Mouse (Mus musculus) myocyte (in vitro differentiated cells): ENCODE measurements around the gene Nfkbil1.

Source experiments
- CEBPB ChIP-seq: IDR thresholded peaks from 2 replicates; pipeline ENCODE4 v1.6.1; 2011; ENCODE audit warnings: mild to moderate bottlenecking, moderate library complexity; ENCODE audit not compliant: poor library complexity, insufficient read depth, severe bottlenecking
- E2F4 ChIP-seq: IDR thresholded peaks from one replicate; pipeline ENCODE4 v1.6.1; 2011; ENCODE audit warnings: mild to moderate bottlenecking, control low read depth, moderate library complexity; ENCODE audit not compliant: insufficient read depth
- MAX ChIP-seq: IDR thresholded peaks from one replicate; pipeline ENCODE4 v1.6.1; 2011; ENCODE audit warnings: low read depth, mild to moderate bottlenecking, control low read depth
- MYOG ChIP-seq, 3 experiments: IDR thresholded peaks; one replicate each; pipeline ENCODE4 v1.6.1; 2011; ENCODE audit warnings: control low read depth in 2 of 3, low read depth in 2 of 3, mild to moderate bottlenecking in 2 of 3; ENCODE audit not compliant: insufficient read length in 2 of 3, control insufficient read depth in 1 of 3, insufficient read depth in 1 of 3
- POLR2A ChIP-seq: IDR thresholded peaks from one replicate; pipeline ENCODE4 v1.6.1; 2011; ENCODE audit warnings: low read depth, mild to moderate bottlenecking, control low read depth, moderate library complexity; ENCODE audit not compliant: insufficient read length
- POLR2AphosphoS2 ChIP-seq: IDR thresholded peaks from one replicate; pipeline ENCODE4 v1.6.1; 2011; ENCODE audit warnings: low read depth, control low read depth; ENCODE audit not compliant: insufficient read length
- REST ChIP-seq: IDR thresholded peaks from one replicate; pipeline ENCODE4 v1.6.1; 2011; ENCODE audit warnings: mild to moderate bottlenecking, control low read depth, moderate library complexity; ENCODE audit not compliant: insufficient read depth, insufficient read length
- SRF ChIP-seq: IDR thresholded peaks from one replicate; pipeline ENCODE4 v1.6.1; 2011; ENCODE audit warnings: low read depth; ENCODE audit not compliant: control insufficient read depth, insufficient read length
- TCF12 ChIP-seq: IDR thresholded peaks from one replicate; pipeline ENCODE4 v1.6.1; 2011; ENCODE audit warnings: mild to moderate bottlenecking, control low read depth; ENCODE audit not compliant: poor library complexity, insufficient read depth, severe bottlenecking
- USF1 ChIP-seq: IDR thresholded peaks from one replicate; pipeline ENCODE4 v1.6.1; 2011; ENCODE audit warnings: low read depth, mild to moderate bottlenecking, control low read depth, moderate library complexity

GRCm38 (mm10) chr17:35237504-35237903 lies 1.9 kb upstream of the Nfkbil1 start:
- no peak for TF ChIP-seq MAX
- no peak for TF ChIP-seq POLR2A
- TF ChIP-seq USF1: no peak
- no peak for TF ChIP-seq CEBPB
- no peak for TF ChIP-seq SRF
- no peak for TF ChIP-seq REST
- no peak for TF ChIP-seq POLR2AphosphoS2
- no peak for TF ChIP-seq E2F4
- TF ChIP-seq MYOG (IDR thresholded peaks at IDR 0.05; ENCODE audit: control insufficient read depth in 1 of 3, insufficient read depth in 1 of 3, insufficient read length in 2 of 3, low read depth in 2 of 3): no peak
- no peak for TF ChIP-seq TCF12
